Mouse (Mus musculus) hindlimb bud, embryonic 11.5 days (tissue): ENCODE results near the gene Fmo2.

Experiments used
- DNase-seq: peaks from one replicate; pipeline ENCODE4 v3.0.0-alpha.2; 2012; ENCODE audit warnings: low read depth, low spot score; ENCODE audit errors: extremely low spot score

The Fmo2 gene

DNA sequence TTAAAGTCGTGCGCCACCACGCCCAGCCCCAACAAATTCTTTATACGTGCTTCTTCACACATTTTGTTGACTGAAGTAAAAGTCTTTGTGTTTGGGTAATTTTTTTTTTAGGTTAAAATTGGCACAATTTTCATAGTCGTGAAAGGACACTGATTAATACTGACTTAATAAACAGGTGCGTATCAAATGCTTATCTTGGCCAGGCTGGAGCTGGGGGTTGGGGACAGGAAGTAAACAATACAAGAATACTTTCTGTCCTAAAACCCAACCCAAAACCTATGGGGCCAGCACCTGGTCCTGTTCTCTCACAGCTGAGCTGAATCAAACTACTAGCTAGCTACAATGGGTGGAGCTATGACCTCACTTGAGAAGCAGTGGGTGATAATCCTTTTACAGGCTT, 5.5 kb downstream of the Fmo2 start:
- DNase-seq: no peak

DNA sequence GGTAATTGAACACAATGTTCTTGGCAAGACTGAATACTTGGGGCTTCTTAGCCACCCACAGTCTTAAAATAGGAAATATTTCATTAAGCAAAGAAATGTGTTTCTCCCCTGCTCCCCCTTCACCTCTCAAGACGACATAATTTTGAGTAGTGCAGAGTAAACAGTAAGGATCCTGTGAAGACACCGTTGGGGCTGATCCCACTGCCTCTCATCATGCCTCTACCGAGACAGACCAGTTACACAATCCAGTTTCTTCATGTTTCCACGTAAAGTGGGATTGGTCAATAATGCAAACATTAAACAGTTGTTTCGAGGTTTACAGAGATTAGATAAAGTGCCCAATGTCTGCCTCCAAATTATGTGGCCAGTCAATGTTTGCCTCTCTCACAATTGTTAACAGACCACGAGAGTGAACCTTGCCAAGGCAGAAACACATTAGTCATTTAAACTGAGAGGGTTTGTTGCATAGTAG, 6.5 kb downstream of the Fmo2 start:
- no peak for DNase-seq

DNA sequence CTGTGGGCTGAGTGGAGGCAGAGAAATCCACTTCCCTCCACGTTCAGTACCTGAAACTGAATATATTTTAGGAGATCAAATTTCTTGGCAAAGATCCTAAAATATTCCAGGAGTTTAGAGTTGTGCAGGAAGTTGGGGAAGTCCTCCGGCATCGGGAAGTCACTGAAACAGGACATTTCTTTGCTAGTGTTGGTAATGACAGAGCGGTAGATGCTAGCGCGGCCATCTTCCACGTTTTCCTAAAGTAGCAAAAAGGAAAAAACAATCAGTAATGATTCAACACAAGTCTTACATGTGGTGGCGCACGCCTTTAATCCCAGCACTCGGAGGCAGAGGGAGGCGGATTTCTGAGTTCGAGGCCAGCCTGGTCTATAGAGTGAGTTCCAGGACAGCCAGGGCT, 9.9 kb downstream of the Fmo2 start:
- DNase-seq: no peak

DNA sequence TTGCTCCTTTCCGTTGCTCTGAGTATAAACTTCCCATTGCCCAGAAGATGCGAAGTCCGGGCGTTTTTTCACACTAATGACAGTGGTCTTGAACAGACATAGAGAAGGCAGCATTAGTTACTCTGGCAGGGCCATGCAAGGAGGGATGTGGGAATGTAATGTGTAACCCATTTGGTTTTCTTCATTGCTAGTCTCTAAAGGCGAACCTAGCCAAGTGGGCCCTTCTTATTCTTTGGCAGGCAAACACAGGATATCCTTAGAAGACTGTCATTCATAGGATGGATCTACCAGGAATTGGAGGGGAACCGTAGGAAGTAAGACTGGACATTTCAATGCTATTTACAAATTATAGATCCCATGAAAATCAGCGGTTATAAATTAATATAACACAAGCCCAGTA, 10.9 kb downstream of the Fmo2 start:
- no peak for DNase-seq

DNA sequence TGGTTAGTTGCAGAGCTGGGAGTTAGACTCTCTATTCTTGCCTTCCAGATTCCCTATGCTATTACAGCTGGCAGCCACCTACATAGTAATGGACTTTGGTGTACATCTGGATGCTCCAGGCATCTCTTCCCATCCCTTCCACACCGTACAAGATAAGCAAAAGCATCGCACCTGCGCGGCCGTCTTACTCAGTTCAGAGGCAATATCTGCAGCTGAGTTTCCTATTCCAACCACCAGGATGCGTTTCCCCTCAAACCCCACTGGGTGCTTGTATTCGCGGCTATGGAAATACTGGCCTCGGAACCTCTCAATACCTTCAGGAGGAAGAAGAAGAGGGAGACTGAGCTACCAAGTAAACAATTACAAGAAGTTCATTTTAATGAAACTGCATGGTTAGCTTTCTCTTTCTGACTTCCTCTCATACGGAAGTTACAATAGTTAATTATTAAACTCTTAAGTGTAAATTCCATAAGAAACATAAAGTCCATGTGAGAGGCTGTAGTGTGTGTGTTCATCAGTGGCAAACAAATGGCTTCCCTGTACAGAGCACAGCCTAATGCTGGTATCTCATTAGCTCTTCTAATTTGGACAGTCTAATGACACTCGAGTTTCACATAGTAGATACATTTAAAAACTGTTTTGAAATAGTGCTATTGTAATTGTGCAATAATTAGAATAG, 12.2 kb downstream of the Fmo2 start:
- no peak for DNase-seq

DNA sequence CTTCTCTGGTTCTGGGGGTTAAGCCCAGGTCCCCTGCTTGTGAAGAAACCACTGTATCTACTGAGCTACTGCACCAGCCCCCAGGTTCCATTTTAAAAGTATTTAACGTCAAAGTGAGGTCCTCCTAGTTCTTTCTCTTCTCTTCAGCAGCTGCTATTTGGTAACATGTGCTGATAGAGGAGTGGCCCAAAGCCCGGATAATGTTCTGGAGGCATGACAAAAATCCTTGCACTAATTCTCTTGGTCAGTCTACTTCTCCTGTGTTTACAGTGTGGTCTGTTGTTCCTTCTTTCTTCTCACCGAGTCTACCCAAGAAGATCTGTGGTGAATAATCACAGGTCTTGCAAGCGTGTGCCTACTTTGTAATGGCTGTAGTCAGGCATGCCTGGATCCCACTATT, 15.8 kb downstream of the Fmo2 start:
- no peak for DNase-seq

DNA sequence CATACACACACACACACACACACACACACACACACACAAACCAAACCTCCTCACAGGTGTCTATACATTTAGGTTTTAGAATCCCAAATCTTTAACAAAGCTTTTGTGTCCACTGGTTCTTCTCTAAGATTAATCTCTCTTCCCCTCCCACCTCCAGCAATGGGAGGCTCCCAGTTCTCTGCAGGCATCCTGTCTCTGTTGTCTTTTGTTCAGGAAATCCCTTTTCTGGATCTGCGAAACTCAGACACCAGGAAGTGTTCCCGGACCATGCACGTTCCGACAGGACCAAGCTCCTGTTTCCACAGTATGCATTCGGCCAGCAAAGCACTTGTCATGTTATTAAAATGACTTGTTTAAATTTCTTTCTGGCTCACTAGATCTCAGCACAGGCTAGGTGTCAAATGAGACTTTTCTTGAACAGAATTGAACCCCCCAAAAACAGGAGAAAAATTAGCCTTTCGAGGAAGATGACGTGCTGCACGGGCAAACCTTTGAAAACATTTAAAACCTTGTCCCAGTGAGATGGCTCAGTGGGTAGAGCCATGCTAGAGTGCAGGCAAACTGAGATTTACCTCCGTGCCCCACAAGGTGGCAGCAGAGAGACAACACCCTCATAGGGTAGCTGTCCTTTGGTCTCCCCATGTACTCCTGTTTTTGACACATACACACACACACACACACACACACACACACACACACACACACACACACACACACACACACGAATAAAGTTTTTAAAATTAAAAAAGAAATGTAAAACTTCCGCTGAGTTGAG, 18.7 kb downstream of the Fmo2 start:
- no peak for DNase-seq

DNA sequence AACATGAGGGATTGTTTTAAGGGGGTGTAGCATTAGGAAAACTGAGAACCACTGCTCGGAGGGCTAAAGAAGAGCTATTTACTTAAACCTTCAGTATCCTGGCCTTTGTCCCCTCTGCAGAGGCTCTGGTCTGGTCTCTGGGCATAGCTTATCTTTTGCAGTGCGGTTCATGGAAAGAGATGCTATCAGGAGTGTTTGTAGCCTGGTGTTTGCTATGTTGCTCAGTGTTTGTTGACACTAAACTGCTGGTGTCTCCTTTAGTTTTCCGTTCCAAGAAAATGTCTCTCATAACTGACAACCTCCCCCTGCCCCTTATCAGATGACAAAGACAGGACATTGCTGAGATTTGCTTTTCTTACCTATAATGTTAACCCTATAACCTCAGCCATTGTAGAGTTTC, 23.4 kb downstream of the Fmo2 start:
- DNase-seq: no peak

DNA sequence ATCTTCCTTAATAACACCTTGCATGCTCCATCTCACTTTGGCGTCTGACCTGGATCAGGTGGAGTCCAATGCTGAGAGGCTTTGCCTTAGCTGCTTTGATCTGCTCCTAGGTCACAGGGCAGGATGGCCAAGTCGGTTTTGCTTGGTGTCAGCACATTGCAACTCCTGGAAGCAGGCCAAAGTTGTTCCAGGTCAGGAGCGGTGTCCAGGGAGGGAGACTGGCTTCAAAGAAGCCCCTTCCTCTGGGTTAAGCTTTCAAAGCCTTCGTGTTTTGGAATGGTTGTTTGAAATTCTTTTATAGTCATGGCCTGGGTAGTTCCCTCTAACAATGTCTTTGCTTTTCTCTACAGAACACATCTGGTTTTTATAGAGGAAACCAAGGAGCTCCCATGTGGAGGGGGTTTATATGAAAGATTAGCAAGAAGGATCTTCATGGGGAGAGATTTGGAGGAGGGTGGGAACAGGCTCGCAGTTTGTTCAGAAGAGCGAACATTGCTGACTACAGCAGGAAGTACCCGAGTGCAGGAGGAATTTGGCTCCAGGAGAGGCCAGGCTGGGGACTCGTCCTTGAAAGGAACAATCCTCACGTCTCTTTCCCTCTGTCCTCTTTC, 26.7 kb downstream of the Fmo2 start:
- peak; percentile 70 for DNase-seq

DNA sequence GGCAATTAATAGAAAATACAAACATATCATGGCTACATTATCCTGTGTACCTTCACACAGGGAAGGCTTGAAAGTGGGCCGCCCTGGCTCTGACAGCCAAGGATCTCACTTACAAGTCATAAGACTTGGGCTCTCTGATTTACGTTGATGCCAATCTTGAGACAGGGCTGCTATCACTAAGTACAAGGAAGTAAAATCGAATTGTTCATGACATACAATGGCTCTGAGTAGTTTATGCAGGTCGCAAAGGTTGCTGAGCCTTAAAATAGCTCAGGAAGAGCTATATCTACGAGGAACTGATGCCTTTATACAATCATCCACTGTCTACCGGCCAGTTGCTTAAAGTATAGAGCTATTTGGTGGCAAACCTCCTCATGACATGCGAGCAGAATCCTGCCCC, 27.5 kb downstream of the Fmo2 start:
- DNase-seq: no peak

DNA sequence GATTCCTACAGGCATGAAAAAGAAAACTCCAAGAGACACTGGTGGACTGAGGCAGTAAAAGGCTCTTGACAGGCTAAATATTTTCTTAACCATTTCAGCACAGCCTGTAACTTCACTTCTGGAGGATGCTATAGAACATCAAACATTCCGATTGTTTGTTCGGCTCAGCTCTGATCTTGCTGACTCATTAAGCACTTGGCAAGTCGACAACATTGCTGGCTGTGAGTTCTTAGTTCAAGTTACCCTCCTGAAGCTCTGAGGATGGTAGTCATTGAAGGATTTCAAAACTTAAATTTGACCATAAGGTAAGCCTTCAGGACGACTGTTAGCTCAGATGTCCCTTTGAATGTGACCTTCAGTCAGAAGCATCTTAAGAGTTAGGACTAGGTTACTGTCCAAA, 31.1 kb downstream of the Fmo2 start:
- DNase-seq: no peak

DNA sequence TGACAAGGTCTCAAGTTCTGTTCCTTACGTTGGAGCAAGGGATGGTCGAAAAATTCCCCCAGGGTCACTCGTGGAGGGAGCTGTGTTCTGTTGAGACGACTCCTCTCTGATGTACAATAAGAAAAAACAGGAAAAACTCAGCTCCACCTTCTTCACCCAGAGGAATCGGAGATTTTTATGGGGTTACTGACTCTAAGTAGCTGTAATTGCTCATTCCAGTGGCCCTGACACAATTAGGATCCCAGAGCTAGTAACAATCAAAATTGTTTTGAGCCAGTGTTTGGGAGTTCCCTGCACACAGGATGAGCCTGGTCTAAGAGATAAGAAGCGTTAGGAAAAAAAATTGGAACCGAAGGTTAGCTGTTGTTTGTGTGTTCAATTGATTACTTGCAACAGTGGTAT, 32.2 kb downstream of the Fmo2 start, which contains the start of gene Fmo1:
Fmo1 (minus strand) TSS at position 331 of the 402 bp plus-strand sequence.
- no peak for DNase-seq

DNA sequence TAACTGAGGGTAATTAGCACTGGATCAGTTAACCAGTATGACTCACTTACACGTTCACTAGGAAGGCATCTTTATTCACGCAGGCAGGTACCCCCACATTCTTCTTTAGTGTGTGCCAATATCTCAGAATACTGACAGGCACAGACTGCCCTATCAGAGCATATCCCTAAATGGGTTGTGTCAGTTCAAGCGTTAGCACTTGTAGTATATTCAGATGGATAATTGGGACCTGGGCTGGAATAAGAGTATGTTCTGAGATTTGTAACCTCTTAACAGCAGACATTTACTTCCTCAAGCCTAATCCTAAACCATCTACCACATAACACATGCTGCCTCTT, 33.1 kb downstream of the Fmo2 start:
- no peak for DNase-seq

DNA sequence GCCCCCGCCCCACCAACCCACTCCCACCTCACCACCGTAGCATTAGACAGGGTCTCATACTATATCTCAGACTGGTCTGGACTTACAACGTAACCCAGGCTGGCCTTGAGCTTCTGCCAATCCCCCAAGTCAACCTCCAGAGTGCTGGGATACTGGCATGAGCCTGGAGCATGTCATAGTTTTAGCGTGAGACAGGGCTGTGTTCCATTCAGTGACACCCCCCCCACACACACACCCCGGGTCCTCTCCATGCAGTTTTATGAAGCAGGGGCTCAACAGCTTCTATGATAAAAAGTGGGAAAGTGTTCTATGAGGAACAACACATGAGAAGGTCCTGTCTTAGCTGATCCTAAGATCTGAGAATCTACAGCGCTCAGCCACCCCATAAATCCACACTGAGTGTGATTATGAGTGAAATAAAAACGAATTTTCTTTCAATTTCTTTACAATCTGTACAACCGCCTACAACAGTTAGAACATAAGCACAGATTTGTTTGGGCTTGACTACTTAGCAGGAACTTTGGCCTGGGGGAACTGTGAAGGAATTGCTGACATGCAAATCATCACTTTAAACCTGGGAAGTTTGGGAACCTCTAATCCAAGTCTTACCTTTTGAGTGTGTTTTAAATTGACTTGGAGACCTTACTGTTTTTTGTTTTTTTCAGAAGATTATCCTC, 33.6 kb downstream of the Fmo2 start:
- DNase-seq: no peak

DNA sequence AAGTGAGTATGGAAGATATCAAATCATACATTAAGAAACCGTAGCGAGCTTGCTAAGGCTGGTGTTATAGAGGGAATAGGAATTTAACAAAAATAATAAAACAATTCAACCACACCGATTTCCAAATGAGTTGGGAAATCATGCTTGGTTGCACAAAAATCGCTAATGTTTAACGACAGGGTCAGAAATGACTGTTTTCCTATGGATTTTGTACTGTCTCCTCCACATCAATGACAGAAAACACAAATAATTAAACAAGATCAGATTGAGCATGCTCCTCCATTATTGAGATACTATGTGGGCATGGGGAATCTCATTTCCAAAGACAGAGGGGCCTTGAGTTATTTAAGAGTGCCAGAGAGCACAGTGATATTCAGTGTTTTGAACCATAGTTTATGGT, 34.2 kb downstream of the Fmo2 start:
- DNase-seq: no peak

DNA sequence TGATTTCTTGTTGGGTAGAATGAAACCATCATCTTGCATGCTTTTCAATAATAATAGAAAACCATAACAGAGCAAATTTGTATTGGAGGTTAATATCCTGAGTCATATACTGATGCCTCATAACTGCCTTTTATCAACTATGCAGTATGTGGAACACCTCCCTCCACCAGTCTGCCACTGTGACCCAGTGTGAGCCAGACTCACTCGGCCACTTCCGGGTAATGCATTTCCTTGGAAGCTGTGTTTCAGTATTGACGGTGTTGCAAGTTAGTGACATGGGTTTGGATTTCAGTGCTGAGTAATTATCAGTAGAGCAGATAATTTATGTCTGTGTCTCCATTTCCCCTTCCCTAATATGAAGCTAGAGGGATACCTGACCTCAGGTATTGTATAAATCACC, 34.9 kb downstream of the Fmo2 start:
- DNase-seq: no peak

DNA sequence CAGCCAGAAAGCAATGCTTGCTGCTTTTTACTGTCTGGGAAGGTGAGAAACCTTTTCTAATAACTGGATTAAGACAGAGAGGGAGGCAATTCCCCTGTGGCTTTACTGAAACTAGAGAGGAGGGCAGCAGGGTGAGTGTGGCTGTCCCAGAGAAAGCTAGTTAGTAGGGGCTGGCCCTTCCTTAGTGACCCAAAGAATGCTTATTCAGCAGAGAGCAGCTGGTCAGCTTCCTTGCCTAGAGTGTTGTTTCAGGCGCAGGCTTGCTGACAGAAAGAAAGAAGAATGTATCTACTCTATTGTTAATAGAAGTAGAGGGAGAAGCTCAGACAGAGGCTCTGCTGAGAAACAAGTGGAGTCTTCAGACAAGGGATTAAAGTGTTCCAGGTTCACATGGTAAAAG, 36.2 kb downstream of the Fmo2 start:
- DNase-seq: no peak

DNA sequence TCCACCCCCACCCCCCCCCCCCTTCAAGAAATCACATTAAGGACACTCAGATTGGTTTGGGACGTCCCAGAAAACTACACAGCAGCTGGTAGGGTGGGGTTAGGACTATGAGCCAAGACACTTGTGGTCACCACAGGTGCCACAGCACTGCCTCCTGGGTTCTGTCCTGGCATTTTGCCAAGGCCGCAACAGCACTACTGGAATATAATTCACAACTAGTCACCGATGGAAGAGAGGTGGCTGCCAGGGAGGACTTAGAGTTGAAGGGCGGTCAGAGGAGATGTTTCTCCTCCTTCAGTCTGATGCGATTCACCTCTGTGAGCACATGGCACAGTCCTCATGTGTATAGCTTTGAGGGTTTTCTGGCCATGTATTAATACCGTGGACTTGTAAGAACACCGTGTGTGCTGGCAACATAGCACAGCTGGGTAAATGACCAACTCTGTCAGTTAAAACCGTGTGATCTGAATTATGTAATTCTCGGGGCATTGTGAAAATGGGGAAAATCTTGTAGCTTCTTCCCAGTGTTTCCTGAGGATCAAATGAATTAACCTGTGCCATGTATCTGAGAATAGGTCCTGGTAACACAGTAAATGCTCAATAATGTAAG, 38.4 kb downstream of the Fmo2 start:
- no peak for DNase-seq

DNA sequence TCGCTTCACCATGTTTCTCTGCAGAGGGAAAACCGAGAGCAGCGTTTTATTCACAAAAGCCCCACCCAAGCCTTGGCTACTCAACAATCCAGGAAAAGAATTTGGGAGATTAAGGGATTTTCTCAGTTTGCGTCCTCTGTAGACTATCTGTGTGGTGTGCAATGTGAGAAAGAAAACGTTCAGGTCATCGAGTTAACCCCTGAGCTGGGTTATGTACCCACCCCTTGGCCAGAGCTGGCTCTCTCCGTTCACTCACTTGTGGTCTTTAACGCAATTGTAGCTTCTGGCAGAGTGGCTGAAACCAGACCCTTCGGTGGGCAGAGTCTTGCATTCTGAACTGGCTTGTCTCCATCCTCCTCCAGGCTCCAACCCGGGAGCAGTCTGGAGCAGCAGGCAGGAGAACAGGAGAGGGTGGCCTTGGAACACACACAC, 39.0 kb downstream of the Fmo2 start:
- no peak for DNase-seq

DNA sequence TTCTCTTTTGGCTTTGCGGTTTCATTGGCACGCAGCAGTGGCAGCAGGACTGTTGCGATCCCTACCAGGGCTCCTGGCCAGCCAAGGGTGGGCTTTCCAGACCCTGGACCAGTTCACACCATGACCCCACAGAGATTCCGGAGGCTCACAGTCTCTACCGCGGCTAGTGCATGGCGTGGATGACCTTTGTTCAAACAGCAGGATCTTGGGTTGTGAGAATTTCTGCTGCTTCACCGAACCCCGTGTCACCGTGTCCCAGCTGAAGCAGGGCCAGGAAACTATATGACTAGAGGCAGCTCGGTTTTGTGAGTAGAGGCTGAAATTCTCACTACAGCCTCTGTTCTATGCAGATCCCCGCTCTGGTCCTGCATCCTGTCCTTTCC, 39.8 kb downstream of the Fmo2 start:
- DNase-seq: no peak
